9 mouse cellular contexts compared by ENCODE assay signal in the genomic region with DNA sequence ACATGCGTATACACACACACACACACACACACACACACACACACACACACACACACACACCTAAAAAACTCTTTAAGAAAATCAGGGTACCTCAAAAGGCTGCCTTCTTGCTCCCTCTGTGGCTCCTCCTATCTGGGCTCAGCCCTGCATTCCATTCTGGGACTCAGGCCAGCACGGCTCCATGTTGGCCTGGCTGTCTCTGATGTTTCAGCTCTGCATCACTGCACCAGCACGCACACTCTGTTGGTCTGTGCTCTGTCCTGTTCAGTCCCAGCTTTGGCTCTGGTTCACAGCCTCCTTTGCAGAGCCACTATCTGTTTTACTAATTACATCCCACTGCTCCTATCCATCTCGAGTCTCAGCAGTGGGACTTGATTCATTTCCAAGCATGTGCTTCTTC.
DNase-seq lines count a peak whose midpoint lies in the region; ATAC-seq and TF ChIP-seq lines count a peak whose summit lies in the region.
"Had no signal": no experiment of that assay in that cellular context is flagged by ENCODE, and none has a peak within 500 bp of the region (broad histone marks: within the 10 kb centered on the region; RNA-seq: fewer than 3 reads in every experiment).

No protein-coding gene starts in this region.

- no peaks in the 10 kb centered on the region for H3K27me3 ChIP-seq in midbrain, embryonic 13.5 days
- H3K27me3 ChIP-seq in midbrain, embryonic 11.5 days (ENCODE audit: control insufficient read depth, insufficient read depth, low read length) = no peaks in the 10 kb centered on the region
- no peaks in the 10 kb centered on the region for H3K27me3 ChIP-seq in heart, postnatal 0 days (ENCODE audit: control insufficient read depth, insufficient read depth, low read length)
- H3K27me3 ChIP-seq in limb, embryonic 15.5 days = no peaks in the 10 kb centered on the region

- no peak overlapping the region for H3K9ac ChIP-seq in midbrain, embryonic 13.5 days (replicated peaks)
- H3K9ac ChIP-seq in midbrain, embryonic 11.5 days (ENCODE audit: low read length) = no peak overlapping the region
- H3K9ac ChIP-seq in heart, postnatal 0 days (replicated peaks; ENCODE audit: low read depth, low read length) = no peak overlapping the region
- no peak overlapping the region for H3K9ac ChIP-seq in limb, embryonic 15.5 days

- 0 out of 2 replicates have a peak, but pooled peaks have one; percentile 56 for ATAC-seq in midbrain, embryonic 13.5 days
- no peak for ATAC-seq in midbrain, embryonic 11.5 days (ENCODE audit: low FRiP score)
- ATAC-seq in heart, postnatal 0 days (ENCODE audit: insufficient read depth, low read depth) = peak; percentile 81
- peak; percentile 75; the same call in 1 of the 2 replicates for ATAC-seq in limb, embryonic 15.5 days (ENCODE audit: insufficient number of reproducible peaks, low FRiP score, low TSS enrichment, low read depth)

- no peaks in the 10 kb centered on the region for H3K36me3 ChIP-seq in midbrain, embryonic 13.5 days
- no peaks in the 10 kb centered on the region for H3K36me3 ChIP-seq in midbrain, embryonic 11.5 days (ENCODE audit: control insufficient read depth, insufficient read depth, low read length)
- no peaks in the 10 kb centered on the region for H3K36me3 ChIP-seq in heart, postnatal 0 days (replicated peaks; ENCODE audit: control insufficient read depth, insufficient read depth, low read length)
- no peaks in the 10 kb centered on the region for H3K36me3 ChIP-seq in limb, embryonic 15.5 days

- no peak overlapping the region for H3K4me3 ChIP-seq in midbrain, embryonic 13.5 days (replicated peaks)
- H3K4me3 ChIP-seq in midbrain, embryonic 11.5 days (ENCODE audit: low read depth, low read length) = no peak overlapping the region
- H3K4me3 ChIP-seq in heart, postnatal 0 days (ENCODE audit: low read depth, low read length) = no peak overlapping the region
- no peak overlapping the region for H3K4me3 ChIP-seq in limb, embryonic 15.5 days

- TF ChIP-seq CTCF in heart, postnatal 0 days (IDR thresholded peaks at IDR 0.05; ENCODE audit: low read depth) = no peak

- no peak for TF ChIP-seq EP300 in heart, postnatal 0 days (IDR thresholded peaks at IDR 0.05; ENCODE audit: low read depth)

- H3K9me3 ChIP-seq in midbrain, embryonic 13.5 days = no peaks in the 10 kb centered on the region
- no peaks in the 10 kb centered on the region for H3K9me3 ChIP-seq in midbrain, embryonic 11.5 days (ENCODE audit: control insufficient read depth, low read length)
- H3K9me3 ChIP-seq in heart, postnatal 0 days (replicated peaks; ENCODE audit: control insufficient read depth, low read length) = no peaks in the 10 kb centered on the region
- no peaks in the 10 kb centered on the region for H3K9me3 ChIP-seq in limb, embryonic 15.5 days

- no peaks in the 10 kb centered on the region for H3K4me1 ChIP-seq in midbrain, embryonic 13.5 days (replicated peaks)
- H3K4me1 ChIP-seq in midbrain, embryonic 11.5 days (ENCODE audit: control insufficient read depth, insufficient read depth, low read length) = no peaks in the 10 kb centered on the region
- H3K4me1 ChIP-seq in heart, postnatal 0 days (ENCODE audit: control insufficient read depth, insufficient read depth) = no peaks in the 10 kb centered on the region
- peaks cover 7% of the 10 kb centered on the region; the same call in 1 of the 2 replicates for H3K4me1 ChIP-seq in limb, embryonic 15.5 days

- peak; percentile 59 for DNase-seq in adrenal gland, adult 2 months
- DNase-seq in adrenal gland, adult 8-10 months = no peak
- no peak for DNase-seq in midbrain, embryonic 11.5 days (ENCODE audit: low spot score, missing footprints)
- DNase-seq in heart, postnatal 0 days (ENCODE audit: low spot score) = peak; percentile 60
- DNase-seq in embryo, embryonic 10 days (ENCODE audit: low spot score) = no peak
- no peak for DNase-seq in urinary bladder, postnatal 25 days (ENCODE audit: low spot score)

- WGBS in midbrain, embryonic 13.5 days = 72% methylated on average over 4 of the region's 4 CpGs
- 70% methylated on average over 4 of the region's 4 CpGs for WGBS in midbrain, embryonic 11.5 days
- WGBS in heart, postnatal 0 days = 34% methylated on average over 4 of the region's 4 CpGs
- 39% methylated on average over 4 of the region's 4 CpGs for WGBS in limb, embryonic 15.5 days

- H3K27ac ChIP-seq in midbrain, embryonic 13.5 days = no peak overlapping the region; the same call in 1 of the 2 replicates
- H3K27ac ChIP-seq in midbrain, embryonic 11.5 days (ENCODE audit: low read depth, low read length) = no peak overlapping the region
- no peak overlapping the region for H3K27ac ChIP-seq in heart, postnatal 0 days (ENCODE audit: low read depth)
- peak overlapping the region; percentile 17; the same call in 1 of the 2 replicates for H3K27ac ChIP-seq in limb, embryonic 15.5 days
- H3K27ac ChIP-seq: macrophage had no signal

- H3K4me2 ChIP-seq in midbrain, embryonic 13.5 days (replicated peaks) = no peak overlapping the region
- no peak overlapping the region for H3K4me2 ChIP-seq in midbrain, embryonic 11.5 days
- no peak overlapping the region for H3K4me2 ChIP-seq in heart, postnatal 0 days (ENCODE audit: low read depth, low read length)
- H3K4me2 ChIP-seq in limb, embryonic 15.5 days = no peak overlapping the region

Comparison
In these comparisons a context has a peak if more than half of its experiments do, and no peak if none do; other contexts are left out.
1. DNase-seq: peak in adrenal gland, adult 2 months (single experiment) and heart, postnatal 0 days (single experiment); none in adrenal gland, adult 8-10 months (single experiment), midbrain, embryonic 11.5 days (single experiment), embryo, embryonic 10 days (single experiment) and urinary bladder, postnatal 25 days (single experiment).